Mouse (Mus musculus): ENCODE data around the gene Ip6k1. TPM values are rescaled to one million over a fixed set of nuclear protein-coding genes. Genes with fewer than 3 reads are reported as not detected.
A peak's percentile ranks its signal among the peaks of the same experiment; 100 is the strongest.

The Ip6k1 gene
- polyA plus RNA-seq, 1 experiment from 2014 or later = 97.9 TPM

- peaks cover 33% of the 10 kb centered on the region for H3K36me3 ChIP-seq
- no peak for ATAC-seq (ENCODE audit: low FRiP score, low read depth)
- no peak overlapping the region for H3K9ac ChIP-seq
- 56% methylated on average over 10 of the region's 10 CpGs for WGBS
- H3K4me2 ChIP-seq (replicated peaks) = peak overlapping the region; percentile 87; the same call in 1 of the 2 replicates
- no peak overlapping the region for H3K4me3 ChIP-seq
- H3K9me3 ChIP-seq = no peaks in the 10 kb centered on the region
- no peak overlapping the region for H3K27ac ChIP-seq
- no peaks in the 10 kb centered on the region for H3K27me3 ChIP-seq (replicated peaks)
- H3K4me1 ChIP-seq = peaks cover 17% of the 10 kb centered on the region
Observed at GRCm38 (mm10) chr9:108095949-108096712, 93.8 kb downstream of the Ip6k1 start.

Small RNA genes lying within 50 kb of the gene (microRNA-seq; reads per million reads assigned to microRNA genes)
- not detected for gene Mir7088

Other genes starting within 250 kb of the Ip6k1 start
- 231 and 241 TPM in 2 replicates for gene Rbm5, start 231.5 kb upstream of the Ip6k1 start, polyA plus RNA-seq (2016; fragmentation: Nextera tagmentation; extraction: Ambion mirVana)
- gene Rbm6, start 129.3 kb upstream of the Ip6k1 start, polyA plus RNA-seq (2016; fragmentation: Nextera tagmentation; extraction: Ambion mirVana) = 121 TPM in 2 replicates
- 20.8 and 22.7 TPM in 2 replicates for gene Mon1a, start 114.3 kb upstream of the Ip6k1 start, polyA plus RNA-seq (2016; fragmentation: Nextera tagmentation; extraction: Ambion mirVana)
- gene Mst1r, start 95.6 kb upstream of the Ip6k1 start, polyA plus RNA-seq (2016; fragmentation: Nextera tagmentation; extraction: Ambion mirVana) = 1.8 and 2.2 TPM in 2 replicates
- gene Actl11, start 74.0 kb upstream of the Ip6k1 start, polyA plus RNA-seq (2016; fragmentation: Nextera tagmentation; extraction: Ambion mirVana) = not detected in 2 replicates
- 7.8 and 8.0 TPM in 2 replicates for gene Camkv, start 66.8 kb upstream of the Ip6k1 start, polyA plus RNA-seq (2016; fragmentation: Nextera tagmentation; extraction: Ambion mirVana)
- 15.2 and 16.7 TPM in 2 replicates for gene Traip, start 52.4 kb upstream of the Ip6k1 start, polyA plus RNA-seq (2016; fragmentation: Nextera tagmentation; extraction: Ambion mirVana)
- 11.7 and 12.2 TPM in 2 replicates for gene Uba7, start 27.0 kb upstream of the Ip6k1 start, polyA plus RNA-seq (2016; fragmentation: Nextera tagmentation; extraction: Ambion mirVana)
- gene Gm20661, start 19.4 kb upstream of the Ip6k1 start, polyA plus RNA-seq (2016; fragmentation: Nextera tagmentation; extraction: Ambion mirVana) = 2.0 and 2.2 TPM in 2 replicates
- 39.2 and 42.3 TPM in 2 replicates for gene Inka1, start 16.6 kb upstream of the Ip6k1 start, polyA plus RNA-seq (2016; fragmentation: Nextera tagmentation; extraction: Ambion mirVana)
- gene Cdhr4, start 10.0 kb upstream of the Ip6k1 start, polyA plus RNA-seq (2016; fragmentation: Nextera tagmentation; extraction: Ambion mirVana) = 5.0 and 7.2 TPM in 2 replicates
- gene Gm20662, start 6.2 kb upstream of the Ip6k1 start, polyA plus RNA-seq (2016; fragmentation: Nextera tagmentation; extraction: Ambion mirVana) = 0.89 and 1.5 TPM in 2 replicates
- gene Gmppb, start 46.7 kb downstream of the Ip6k1 start, polyA plus RNA-seq (2016; fragmentation: Nextera tagmentation; extraction: Ambion mirVana) = 18.3 and 23.5 TPM in 2 replicates
- gene Amigo3, start 50.7 kb downstream of the Ip6k1 start, polyA plus RNA-seq (2016; fragmentation: Nextera tagmentation; extraction: Ambion mirVana) = 3.6 and 3.9 TPM in 2 replicates
- 0.44 and 0.46 TPM in 2 replicates for gene Mst1, start 77.9 kb downstream of the Ip6k1 start, polyA plus RNA-seq (2016; fragmentation: Nextera tagmentation; extraction: Ambion mirVana)
- gene Rnf123, start 80.8 kb downstream of the Ip6k1 start, polyA plus RNA-seq (2016; fragmentation: Nextera tagmentation; extraction: Ambion mirVana) = 43.5 and 43.8 TPM in 2 replicates
- 57.6 and 63.4 TPM in 2 replicates for gene Apeh, start 92.1 kb downstream of the Ip6k1 start, polyA plus RNA-seq (2016; fragmentation: Nextera tagmentation; extraction: Ambion mirVana)
- 5.3 and 6.5 TPM in 2 replicates for gene Bsn, start 187.9 kb downstream of the Ip6k1 start, polyA plus RNA-seq (2016; fragmentation: Nextera tagmentation; extraction: Ambion mirVana)

Measured in neural tube, embryonic 12.5 days (tissue).